Mouse (Mus musculus) retina, postnatal 7 days (tissue): ENCODE results near the gene Slc16a13.
"Not testable (repeated sequence)": the region's sequence is repeated elsewhere in the genome, so short reads cannot be mapped to it uniquely, and the experiment has no call there.

Experiments
- DNase-seq: peaks from one replicate; pipeline ENCODE4 v3.0.0-alpha.2; 2012; ENCODE audit warnings: low read depth, low spot score

Slc16a13 gene

GRCm38 (mm10) chr11:70171847-70172246 is 49.0 kb downstream of the Slc16a13 start:
- DNase-seq: no peak

- no peak for DNase-seq
These were observed 49.7 kb downstream of the Slc16a13 start for GRCm38 (mm10) chr11:70171181-70171580.

DNA sequence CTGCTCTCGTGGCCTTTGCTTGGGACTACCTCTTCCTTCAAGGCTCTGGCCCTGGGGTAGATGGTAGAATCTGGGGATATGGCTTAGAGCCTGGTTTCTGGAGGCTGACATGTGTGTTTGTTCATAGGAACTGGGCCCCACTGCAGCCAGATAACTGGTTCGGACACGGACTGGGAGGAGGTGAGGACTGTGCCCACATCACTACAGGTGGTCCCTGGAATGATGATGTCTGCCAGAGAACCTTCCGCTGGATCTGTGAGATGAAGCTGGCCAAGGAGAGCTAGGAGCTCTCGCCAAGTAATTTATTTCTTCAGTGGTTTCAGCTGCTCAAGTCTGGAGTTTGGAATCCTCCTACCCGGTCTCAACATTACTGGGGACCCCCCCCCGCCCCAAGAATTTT is 50.6 kb downstream of the Slc16a13 start:
- no peak for DNase-seq

- not testable (repeated sequence) for DNase-seq
These were observed 51.4 kb downstream of the Slc16a13 start for GRCm38 (mm10) chr11:70169471-70169870.

DNA sequence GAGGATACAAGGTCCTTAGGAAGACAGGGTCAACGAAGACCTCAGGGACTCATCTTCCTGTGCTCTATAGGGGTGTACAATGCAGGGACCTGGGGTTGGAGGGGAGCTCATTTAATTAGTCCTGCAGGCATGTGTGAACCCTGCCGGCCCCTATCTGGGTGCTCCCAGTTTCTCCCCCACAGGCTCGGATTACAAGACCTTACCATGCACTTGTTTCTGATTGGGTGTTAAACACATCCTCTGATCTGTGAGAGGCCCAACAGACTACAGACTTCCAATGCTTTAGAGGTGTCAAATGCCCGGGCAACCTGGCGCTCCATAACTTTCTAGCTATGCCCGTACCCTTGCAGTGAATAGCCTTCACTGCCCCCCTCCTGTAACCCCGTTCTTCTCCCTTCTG is 52.7 kb downstream of the Slc16a13 start:
- no peak for DNase-seq
